Mouse (Mus musculus) lung, postnatal 0 days (tissue): ENCODE measurements at regions not wholly inside any gene's neighbourhood (a gene's known extent, or its start where the extent isn't known, plus 50 kb on each side); places are given as distances from the start of the nearest gene placed in this dataset.

Source experiments
- CTCF ChIP-seq: IDR thresholded peaks from 2 replicates; pipeline ENCODE4 v1.5.1; 2016; ENCODE audit warnings: antibody characterized with exemption, mild to moderate bottlenecking
- EP300 ChIP-seq: IDR thresholded peaks from 2 replicates; pipeline ENCODE4 v1.6.1; 2016; ENCODE audit warnings: antibody characterized with exemption, mild to moderate bottlenecking, control low read depth

GRCm38 (mm10) chr13:52205951-52206350 lies 325.1 kb downstream of the Diras2 start:
- TF ChIP-seq EP300 (no peak), CTCF (no peak)
